Mouse (Mus musculus): ENCODE measurements around the gene Pik3r6. TPM values are rescaled to one million over a fixed set of nuclear protein-coding genes. Genes with fewer than 3 reads are reported as not detected.

Pik3r6 gene
- polyA plus RNA-seq, 1 experiment from 2014 or later, result 2.4 TPM

- Histone ChIP-seq H3K36me3 (no peaks in the 10 kb centered on the region), H3K27me3 (no peaks in the 10 kb centered on the region), H3K4me1 (replicated peaks) (peaks cover 6% of the 10 kb centered on the region; the same call in 1 of the 2 replicates), H3K27ac (replicated peaks) (no peak overlapping the region), H3K4me2 (peak overlapping the region; percentile 60), H3K9me3 (no peaks in the 10 kb centered on the region), H3K9ac (peak overlapping the region; percentile 40; the same call in 1 of the 2 replicates), H3K4me3 (peak overlapping the region; percentile 32)
- 21% methylated on average over 17 of the region's 17 CpGs for WGBS
- ATAC-seq (ENCODE audit: low FRiP score, low read depth), result peak; percentile 87
These were observed 63.7 kb downstream of the Pik3r6 start for GRCm38 (mm10) chr11:68566447-68567059.

GRCm38 (mm10) chr11:68570861-68571260, 68.0 kb downstream of the Pik3r6 start:
- H3K27me3 ChIP-seq, result no peaks in the 10 kb centered on the region
- no peak for ATAC-seq (ENCODE audit: low FRiP score, low read depth)
- 92% methylated on average over 5 of the region's 5 CpGs for WGBS
- no peak overlapping the region for H3K4me3 ChIP-seq
- H3K36me3 ChIP-seq, result no peaks in the 10 kb centered on the region
- no peak overlapping the region for H3K27ac ChIP-seq (replicated peaks)
- H3K4me1 ChIP-seq (replicated peaks), result peaks cover 6% of the 10 kb centered on the region; the same call in 1 of the 2 replicates
- no peaks in the 10 kb centered on the region for H3K9me3 ChIP-seq
- H3K4me2 ChIP-seq, result no peak overlapping the region
- no peak overlapping the region for H3K9ac ChIP-seq

- peaks cover 20% of the 10 kb centered on the region for H3K4me1 ChIP-seq (replicated peaks)
- no peaks in the 10 kb centered on the region for H3K27me3 ChIP-seq
- no peak overlapping the region for H3K4me3 ChIP-seq
- 73% methylated on average over 1 of the region's 1 CpGs for WGBS
- H3K9ac ChIP-seq, result no peak overlapping the region
- H3K27ac ChIP-seq (replicated peaks), result no peak overlapping the region
- no peaks in the 10 kb centered on the region for H3K9me3 ChIP-seq
- ATAC-seq (ENCODE audit: low FRiP score, low read depth), result no peak
- H3K4me2 ChIP-seq, result no peak overlapping the region
- H3K36me3 ChIP-seq, result no peaks in the 10 kb centered on the region
These were observed 74.3 kb downstream of the Pik3r6 start for GRCm38 (mm10) chr11:68577076-68577475.

- peak overlapping the region; percentile 26 for H3K4me2 ChIP-seq
- peaks cover 27% of the 10 kb centered on the region for H3K4me1 ChIP-seq (replicated peaks)
- WGBS, result 22% methylated on average over 9 of the region's 9 CpGs
- H3K9ac ChIP-seq, result no peak overlapping the region
- no peaks in the 10 kb centered on the region for H3K9me3 ChIP-seq
- H3K4me3 ChIP-seq, result no peak overlapping the region
- H3K27ac ChIP-seq (replicated peaks), result peak overlapping the region; percentile 74
- no peaks in the 10 kb centered on the region for H3K27me3 ChIP-seq
- no peaks in the 10 kb centered on the region for H3K36me3 ChIP-seq
- ATAC-seq (ENCODE audit: low FRiP score, low read depth), result peak; percentile 80
These were observed 76.7 kb downstream of the Pik3r6 start for GRCm38 (mm10) chr11:68579462-68579881.

GRCm38 (mm10) chr11:68580566-68580965, 77.7 kb downstream of the Pik3r6 start:
- Histone ChIP-seq H3K4me3 (no peak overlapping the region), H3K27me3 (no peaks in the 10 kb centered on the region), H3K4me1 (replicated peaks) (peaks cover 27% of the 10 kb centered on the region), H3K27ac (replicated peaks) (peak overlapping the region; percentile 36; the same call in 1 of the 2 replicates), H3K4me2 (no peak overlapping the region), H3K36me3 (no peaks in the 10 kb centered on the region), H3K9ac (no peak overlapping the region), H3K9me3 (no peaks in the 10 kb centered on the region)
- WGBS, result 37% methylated on average over 6 of the region's 6 CpGs
- no peak for ATAC-seq (ENCODE audit: low FRiP score, low read depth)

GRCm38 (mm10) chr11:68583225-68583624, 80.4 kb downstream of the Pik3r6 start:
- Histone ChIP-seq H3K9ac (no peak overlapping the region), H3K4me2 (peak overlapping the region; percentile 35), H3K9me3 (no peaks in the 10 kb centered on the region), H3K27ac (replicated peaks) (peak overlapping the region; percentile 62), H3K4me3 (no peak overlapping the region), H3K27me3 (no peaks in the 10 kb centered on the region), H3K36me3 (no peaks in the 10 kb centered on the region), H3K4me1 (replicated peaks) (peaks cover 22% of the 10 kb centered on the region)
- WGBS, result 43% methylated on average over 13 of the region's 13 CpGs
- ATAC-seq (ENCODE audit: low FRiP score, low read depth), result no peak

GRCm38 (mm10) chr11:68583906-68584480, 81.2 kb downstream of the Pik3r6 start:
- no peak overlapping the region for H3K4me3 ChIP-seq
- 60% methylated on average over 8 of the region's 8 CpGs for WGBS

GRCm38 (mm10) chr11:68585890-68586289, 83.1 kb downstream of the Pik3r6 start:
- no peak overlapping the region for H3K27ac ChIP-seq (replicated peaks)
- H3K9me3 ChIP-seq, result no peaks in the 10 kb centered on the region
- no peak overlapping the region for H3K4me3 ChIP-seq
- H3K27me3 ChIP-seq, result no peaks in the 10 kb centered on the region
- no peaks in the 10 kb centered on the region for H3K36me3 ChIP-seq
- peaks cover 7% of the 10 kb centered on the region for H3K4me1 ChIP-seq (replicated peaks)
- no peak for ATAC-seq (ENCODE audit: low FRiP score, low read depth)
- H3K9ac ChIP-seq, result no peak overlapping the region
- no peak overlapping the region for H3K4me2 ChIP-seq
- WGBS, result 23% methylated on average over 3 of the region's 3 CpGs

More at GRCm38 (mm10) chr11:68583906-68584480, 81.2 kb downstream of the Pik3r6 start:
- Histone ChIP-seq H3K4me2 (no peak overlapping the region), H3K4me1 (replicated peaks) (peaks cover 22% of the 10 kb centered on the region), H3K27ac (replicated peaks) (peak overlapping the region; percentile 72), H3K9ac (no peak overlapping the region), H3K27me3 (no peaks in the 10 kb centered on the region), H3K36me3 (no peaks in the 10 kb centered on the region), H3K9me3 (no peaks in the 10 kb centered on the region)
- ATAC-seq (ENCODE audit: low FRiP score, low read depth), result no peak

- WGBS, result 56% methylated on average over 5 of the region's 5 CpGs
- no peak for ATAC-seq (ENCODE audit: low FRiP score, low read depth)
- Histone ChIP-seq H3K27ac (replicated peaks) (no peak within 1 kb of the TSS), H3K4me1 (replicated peaks) (peaks cover 7% of the 10 kb centered on the region), H3K9ac (no peak within 1 kb of the TSS), H3K4me2 (no peak within 1 kb of the TSS), H3K4me3 (no peak within 1 kb of the TSS), H3K27me3 (no peaks in the 10 kb centered on the region), H3K9me3 (no peaks in the 10 kb centered on the region), H3K36me3 (no peaks in the 10 kb centered on the region)
These were observed 83.9 kb downstream of the Pik3r6 start, which contains the start of gene Ccdc42 for GRCm38 (mm10) chr11:68586721-68587120. TSS of gene Ccdc42 (plus strand) at chr11:68587021.

GRCm38 (mm10) chr11:68589055-68589809, 86.4 kb downstream of the Pik3r6 start:
- Histone ChIP-seq H3K4me3 (no peak overlapping the region), H3K4me1 (replicated peaks) (peaks cover 1% of the 10 kb centered on the region), H3K27ac (replicated peaks) (no peak overlapping the region), H3K36me3 (no peaks in the 10 kb centered on the region), H3K9me3 (no peaks in the 10 kb centered on the region), H3K9ac (no peak overlapping the region), H3K27me3 (no peaks in the 10 kb centered on the region), H3K4me2 (no peak overlapping the region)
- WGBS, result 68% methylated on average over 8 of the region's 8 CpGs
- ATAC-seq (ENCODE audit: low FRiP score, low read depth), result no peak

- Histone ChIP-seq H3K36me3 (no peaks in the 10 kb centered on the region), H3K4me1 (replicated peaks) (no peaks in the 10 kb centered on the region), H3K4me2 (no peak overlapping the region), H3K9ac (no peak overlapping the region), H3K27me3 (no peaks in the 10 kb centered on the region), H3K27ac (replicated peaks) (no peak overlapping the region), H3K4me3 (no peak overlapping the region), H3K9me3 (no peaks in the 10 kb centered on the region)
- ATAC-seq (ENCODE audit: low FRiP score, low read depth), result no peak
- 27% methylated on average over 5 of the region's 5 CpGs for WGBS
These were observed 88.9 kb downstream of the Pik3r6 start for GRCm38 (mm10) chr11:68591708-68592107.

GRCm38 (mm10) chr11:68593247-68593646, 90.4 kb downstream of the Pik3r6 start:
- Histone ChIP-seq H3K4me3 (no peak overlapping the region), H3K9me3 (no peaks in the 10 kb centered on the region), H3K4me1 (replicated peaks) (no peaks in the 10 kb centered on the region), H3K36me3 (no peaks in the 10 kb centered on the region), H3K9ac (no peak overlapping the region), H3K27me3 (no peaks in the 10 kb centered on the region), H3K27ac (replicated peaks) (no peak overlapping the region), H3K4me2 (no peak overlapping the region)
- no peak for ATAC-seq (ENCODE audit: low FRiP score, low read depth)
- 46% methylated on average over 3 of the region's 3 CpGs for WGBS

All from hindbrain, embryonic 15.5 days (tissue).